Mouse (Mus musculus): ENCODE data around the gene Gm5678.

Gm5678 gene

GRCm38 (mm10) chr16:93669521-93669920 lies 41.6 kb downstream of the Gm5678 start:
- no peak for TF ChIP-seq GATA4 (IDR thresholded peaks at IDR 0.05; ENCODE audit: insufficient replicate concordance, low read length)

DNA sequence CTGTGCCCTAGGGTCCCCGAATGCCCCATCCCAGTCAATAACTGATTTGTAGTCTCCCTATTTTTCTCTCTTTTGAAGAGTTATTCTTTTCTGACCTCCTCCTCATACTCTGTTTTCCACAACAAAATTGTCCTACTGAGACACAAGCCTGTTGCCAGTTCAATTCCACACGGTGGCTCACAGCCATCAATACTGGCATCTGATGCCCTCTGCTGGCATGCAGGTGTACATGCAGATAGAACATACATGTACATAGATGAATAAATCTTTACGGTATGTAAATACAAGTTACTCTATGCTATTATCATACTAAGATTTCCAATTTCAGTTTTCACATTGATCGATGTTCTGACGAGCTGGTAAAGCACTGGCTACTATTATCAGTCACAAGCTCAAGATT lies 43.2 kb downstream of the Gm5678 start:
- TF ChIP-seq GATA4 (IDR thresholded peaks at IDR 0.05; ENCODE audit: insufficient replicate concordance, low read length), result no peak

DNA sequence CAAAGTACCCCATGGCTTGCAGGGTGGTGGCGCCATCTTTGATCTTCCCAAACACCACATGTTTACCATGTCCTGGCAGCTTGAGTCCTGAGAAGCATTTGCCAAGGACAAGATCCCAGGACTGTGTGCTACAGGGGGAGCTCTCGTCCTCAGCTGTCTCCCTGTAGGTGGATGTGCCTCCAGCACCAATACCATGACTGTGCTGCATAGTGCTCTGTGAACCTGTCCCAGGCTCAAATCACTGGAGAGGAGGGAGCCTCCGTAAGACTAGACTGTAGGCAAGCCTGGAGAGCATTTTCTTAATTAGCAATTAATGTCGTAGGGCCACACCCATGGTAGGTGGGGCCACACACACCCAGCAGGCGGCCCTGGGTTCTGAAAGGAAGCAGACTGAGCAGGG lies 48.5 kb downstream of the Gm5678 start:
- TF ChIP-seq GATA4 (IDR thresholded peaks at IDR 0.05; ENCODE audit: insufficient replicate concordance, low read length), result no peak

DNA sequence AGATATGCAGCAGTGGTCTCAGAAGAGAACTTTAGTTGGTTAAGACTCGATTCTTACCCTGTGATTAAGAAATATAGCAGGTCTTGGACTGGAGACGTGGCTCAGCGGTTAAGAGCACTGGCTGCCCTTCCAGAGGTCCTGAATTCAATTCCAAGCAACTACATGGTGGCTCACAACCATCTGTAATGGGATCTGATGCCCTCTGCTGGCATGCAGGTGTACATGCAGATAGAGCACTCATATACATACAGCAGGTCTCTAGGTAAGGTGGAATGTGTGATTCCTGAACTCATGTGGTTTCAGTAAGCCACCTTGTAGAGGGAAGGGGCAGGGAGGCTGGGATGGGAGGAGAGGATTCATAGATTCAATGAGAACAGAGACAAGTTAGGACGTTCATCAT lies 50.3 kb downstream of the Gm5678 start:
- no peak for TF ChIP-seq GATA4 (IDR thresholded peaks at IDR 0.05; ENCODE audit: insufficient replicate concordance, low read length)

DNA sequence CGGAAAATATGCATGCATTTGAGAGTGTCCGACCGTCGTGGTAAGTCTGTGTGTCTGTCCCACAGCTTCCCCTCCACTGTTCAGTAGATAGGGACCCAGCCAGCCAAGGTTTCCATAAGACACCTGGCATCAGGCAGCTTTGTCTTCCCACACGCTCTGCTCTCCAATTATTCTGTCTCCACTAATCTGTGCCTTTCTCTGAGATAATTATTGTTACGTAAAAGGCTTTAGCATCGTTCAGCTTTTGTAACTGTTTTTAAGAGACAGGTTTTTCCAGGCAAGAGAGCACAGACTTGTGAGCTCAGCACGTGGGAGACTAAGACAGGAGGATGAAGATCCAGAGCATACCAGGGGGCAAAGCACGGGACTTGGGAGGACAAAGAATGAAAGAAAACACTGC lies 51.3 kb downstream of the Gm5678 start:
- no peak for TF ChIP-seq GATA4 (IDR thresholded peaks at IDR 0.05; ENCODE audit: insufficient replicate concordance, low read length)

Measured in liver, adult (tissue).